Mouse (Mus musculus) C2C12 (cell line): ENCODE data around the gene Fdxr. TPM values are rescaled to one million over a fixed set of nuclear protein-coding genes. Genes with fewer than 3 reads are reported as not detected.

Experiments
- H3K27me3 ChIP-seq: one replicate; pipeline ENCODE4 v1.6.1; 2011; ENCODE audit not compliant: control insufficient read depth, insufficient read depth, insufficient read length
- H3K36me3 ChIP-seq: one replicate; pipeline ENCODE4 v1.6.1; 2011; ENCODE audit not compliant: control insufficient read depth, insufficient read depth
- H3K4me3 ChIP-seq: one replicate; pipeline ENCODE4 v1.5.1; 2011; ENCODE audit warnings: mild to moderate bottlenecking, control low read depth; ENCODE audit not compliant: poor library complexity, insufficient read depth, severe bottlenecking
- H3K79me2 ChIP-seq: one replicate; pipeline ENCODE4 v1.6.1; 2011; ENCODE audit not compliant: control insufficient read depth, insufficient read depth
- H3K79me3 ChIP-seq: one replicate; pipeline ENCODE4 v1.6.1; 2011; ENCODE audit warnings: low read depth, control low read depth
- H3ac ChIP-seq: one replicate; pipeline ENCODE3; 2011; ENCODE audit warnings: low read depth; ENCODE audit not compliant: control insufficient read depth, insufficient read length
- CEBPB ChIP-seq: IDR thresholded peaks from one replicate; pipeline ENCODE4 v1.6.1; 2011; ENCODE audit warnings: low read depth, mild to moderate bottlenecking, control low read depth, moderate library complexity
- CTCF ChIP-seq: IDR thresholded peaks from one replicate; pipeline ENCODE4 v1.5.1; 2011; ENCODE audit not compliant: control insufficient read depth, insufficient read depth, insufficient read length
- FOSL1 ChIP-seq: IDR thresholded peaks from one replicate; pipeline ENCODE4 v1.8.0; 2011; ENCODE audit warnings: mild to moderate bottlenecking, low read length; ENCODE audit not compliant: poor library complexity, insufficient read depth, severe bottlenecking
- MAX ChIP-seq: IDR thresholded peaks from one replicate; pipeline ENCODE4 v1.6.1; 2011; ENCODE audit warnings: mild to moderate bottlenecking, control low read depth
- MYOD1 ChIP-seq: IDR thresholded peaks from one replicate; pipeline ENCODE4 v1.6.1; 2011; ENCODE audit warnings: low read depth; ENCODE audit not compliant: control insufficient read depth, insufficient read length
- MYOG ChIP-seq: IDR thresholded peaks from one replicate; pipeline ENCODE4 v1.6.1; 2011; ENCODE audit not compliant: control insufficient read depth, insufficient read length; ENCODE audit errors: extremely low read depth
- USF1 ChIP-seq: IDR thresholded peaks from one replicate; pipeline ENCODE4 v1.6.1; 2011; ENCODE audit warnings: low read depth, mild to moderate bottlenecking, control low read depth, moderate library complexity
- polyA plus RNA-seq: library from polyadenylated mRNA; unstranded; fragments of >200 nt; fragmentation: generic; extraction: Trizol; gene quantifications from one replicate; pipeline ENCODE4 v1.2.1, GENCODE M21; 2012; ENCODE audit warnings: missing spikeins

Fdxr gene
- polyA plus RNA-seq, 1 experiment = 10.7 TPM

- peaks cover 3% of the 10 kb centered on the region for H3K36me3 ChIP-seq
- TF ChIP-seq USF1 = no peak
- TF ChIP-seq CEBPB = no peak
- TF ChIP-seq CTCF = no peak
- TF ChIP-seq MYOG = no peak
- no peak for TF ChIP-seq MYOD1
- no peak for TF ChIP-seq FOSL1
- TF ChIP-seq MAX = no peak
- H3K79me3 ChIP-seq = no peaks in the 10 kb centered on the region
- no peak overlapping the region for H3ac ChIP-seq
- no peak overlapping the region for H3K4me3 ChIP-seq
- no peaks in the 10 kb centered on the region for H3K79me2 ChIP-seq
- peaks cover 32% of the 10 kb centered on the region for H3K27me3 ChIP-seq
Measured at GRCm38 (mm10) chr11:115269330-115270066, 7.4 kb downstream of the Fdxr start.

GRCm38 (mm10) chr11:115267958-115268357 lies 8.9 kb downstream of the Fdxr start:
- Histone ChIP-seq H3K27me3 (peaks cover 43% of the 10 kb centered on the region), H3K4me3 (no peak overlapping the region), H3K79me3 (no peaks in the 10 kb centered on the region), H3K36me3 (peaks cover 3% of the 10 kb centered on the region), H3ac (no peak overlapping the region), H3K79me2 (no peaks in the 10 kb centered on the region)
- TF ChIP-seq MAX = no peak
- TF ChIP-seq FOSL1 = no peak

DNA sequence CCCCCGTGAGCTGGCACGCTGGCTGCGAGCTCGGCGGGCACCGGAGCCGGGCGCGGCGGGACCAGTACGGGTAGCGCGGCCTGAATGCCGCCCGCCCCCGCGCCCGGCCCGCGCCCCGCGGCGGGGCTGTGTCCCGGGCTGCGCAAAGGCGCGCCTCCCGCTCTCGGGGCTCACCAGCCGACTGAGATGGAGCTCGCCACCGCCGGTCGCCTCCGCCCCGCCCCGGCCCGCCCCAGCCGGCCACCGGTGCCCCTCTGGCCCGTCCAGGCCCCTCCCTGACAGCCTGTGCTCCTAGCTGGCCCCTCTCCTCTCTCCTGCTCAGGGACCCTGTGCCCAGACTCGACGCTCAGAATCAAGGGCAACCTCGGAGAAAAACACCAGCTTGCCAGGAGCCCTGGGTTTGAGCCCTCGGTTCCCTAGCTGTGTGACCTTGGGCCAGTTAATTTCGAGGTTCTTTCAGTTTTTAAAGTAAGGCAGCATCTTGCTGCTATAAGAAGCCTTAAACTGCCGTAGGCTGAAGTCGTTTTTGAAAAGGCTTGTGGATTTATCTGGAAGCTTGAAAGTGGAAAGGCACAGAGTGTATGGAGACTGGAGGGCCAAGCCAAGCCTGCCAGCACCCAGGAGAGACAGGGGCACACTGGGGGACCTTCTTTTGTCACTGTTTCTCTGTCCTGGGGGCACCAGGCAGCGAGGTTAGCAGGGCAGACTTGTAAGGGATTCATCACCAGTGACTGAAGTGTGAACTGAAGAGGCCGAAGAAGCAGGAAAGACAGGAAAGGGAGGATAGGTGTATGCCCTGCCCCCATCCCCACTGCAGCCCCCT lies 9.6 kb downstream of the Fdxr start, which contains the start of gene Grin2c:
Gene Grin2c, minus strand, starts transcription at position 183 of the 823 bp plus-strand sequence.
- Histone ChIP-seq H3ac (no peak within 1 kb of the TSS), H3K27me3 (peaks cover 50% of the 10 kb centered on the region), H3K4me3 (no peak within 1 kb of the TSS), H3K79me2 (no peaks in the 10 kb centered on the region), H3K36me3 (peaks cover 3% of the 10 kb centered on the region), H3K79me3 (no peaks in the 10 kb centered on the region)
- TF ChIP-seq CEBPB (no peak), MYOG (no peak), USF1 (no peak), MYOD1 (no peak), CTCF (no peak), FOSL1 (no peak), MAX (no peak)

- no peak overlapping the region for H3K4me3 ChIP-seq
- TF ChIP-seq MYOG (no peak), CTCF (no peak), MYOD1 (no peak)
Measured at GRCm38 (mm10) chr11:115266400-115266778, 10.5 kb downstream of the Fdxr start.

GRCm38 (mm10) chr11:115265771-115266399 lies 11.0 kb downstream of the Fdxr start:
- TF ChIP-seq MYOD1 = no peak
- TF ChIP-seq MAX = no peak
- TF ChIP-seq FOSL1 = no peak
- no peak for TF ChIP-seq CEBPB
- TF ChIP-seq MYOG = no peak
- no peak for TF ChIP-seq USF1
- TF ChIP-seq CTCF = no peak
- peaks cover 64% of the 10 kb centered on the region for H3K27me3 ChIP-seq
- H3K79me3 ChIP-seq = no peaks in the 10 kb centered on the region
- no peak overlapping the region for H3K4me3 ChIP-seq
- peaks cover 3% of the 10 kb centered on the region for H3K36me3 ChIP-seq
- H3ac ChIP-seq = no peak overlapping the region
- no peaks in the 10 kb centered on the region for H3K79me2 ChIP-seq

More at GRCm38 (mm10) chr11:115266400-115266778, 10.5 kb downstream of the Fdxr start:
- Histone ChIP-seq H3K79me3 (no peaks in the 10 kb centered on the region), H3K79me2 (no peaks in the 10 kb centered on the region), H3ac (no peak overlapping the region), H3K27me3 (peaks cover 59% of the 10 kb centered on the region), H3K36me3 (peaks cover 3% of the 10 kb centered on the region)
